Mouse (Mus musculus) adrenal gland, adult 18-20 months (tissue): ENCODE measurements at regions not wholly inside any gene's neighbourhood (a gene's known extent, or its start where the extent isn't known, plus 50 kb on each side); places are given as distances from the start of the nearest gene placed in this dataset.
"Not testable (repeated sequence)": the region's sequence is repeated elsewhere in the genome, so short reads cannot be mapped to it uniquely, and the experiment has no call there.

Experiments used
- DNase-seq, 2 experiments: peaks; one replicate each; pipeline ENCODE4 v3.0.0; 2021 to 2022; ENCODE audit warnings: low spot score in 2 of 2

GRCm38 (mm10) chr9:92836156-92836555 lies 294.1 kb downstream of the Plod2 start:
- not testable (repeated sequence) for DNase-seq

GRCm38 (mm10) chr9:92856410-92857083 lies 314.5 kb downstream of the Plod2 start:
- no peak for DNase-seq

GRCm38 (mm10) chr9:92865822-92866221 lies 323.8 kb downstream of the Plod2 start:
- no peak for DNase-seq

GRCm38 (mm10) chr9:92878589-92878988 lies 336.6 kb downstream of the Plod2 start:
- DNase-seq: peak; percentile 29 to 50

- DNase-seq: no peak
These were observed 337.8 kb downstream of the Plod2 start for GRCm38 (mm10) chr9:92879812-92880211.

- DNase-seq: no peak
These were observed 340.3 kb downstream of the Plod2 start for GRCm38 (mm10) chr9:92882251-92882832.

GRCm38 (mm10) chr9:92890063-92890462 lies 348.0 kb downstream of the Plod2 start:
- DNase-seq: no peak

- no peak for DNase-seq
These were observed 357.7 kb downstream of the Plod2 start for GRCm38 (mm10) chr9:92899733-92900132.

- DNase-seq: no peak
These were observed 365.1 kb downstream of the Plod2 start for GRCm38 (mm10) chr9:92907102-92907501.

GRCm38 (mm10) chr9:92919396-92919795 lies 377.4 kb downstream of the Plod2 start:
- DNase-seq: no peak

- no peak for DNase-seq
These were observed 388.4 kb downstream of the Plod2 start for GRCm38 (mm10) chr9:92930231-92930966.

- DNase-seq: no peak
These were observed 395.8 kb downstream of the Plod2 start for GRCm38 (mm10) chr9:92937802-92938201.

- DNase-seq: no peak
These were observed 408.1 kb downstream of the Plod2 start for GRCm38 (mm10) chr9:92950092-92950491.

- no peak for DNase-seq
These were observed 421.3 kb downstream of the Plod2 start for GRCm38 (mm10) chr9:92963275-92963674.

- DNase-seq: no peak
These were observed 449.7 kb downstream of the Plod2 start for GRCm38 (mm10) chr9:92991759-92992158.

- no peak for DNase-seq
These were observed 454.1 kb downstream of the Plod2 start for GRCm38 (mm10) chr9:92996156-92996555.

GRCm38 (mm10) chr9:93005182-93005953 lies 463.3 kb downstream of the Plod2 start:
- DNase-seq: no peak

- no peak for DNase-seq
These were observed 466.7 kb downstream of the Plod2 start for GRCm38 (mm10) chr9:93008511-93009302.

- DNase-seq: no peak
These were observed 502.4 kb downstream of the Plod2 start for GRCm38 (mm10) chr9:93044298-93044912.

- DNase-seq: no peak
These were observed 530.1 kb downstream of the Plod2 start for GRCm38 (mm10) chr9:93072140-93072539.
